Mouse (Mus musculus): ENCODE measurements around the gene Topors.
A peak's percentile ranks its signal among the peaks of the same experiment; 100 is the strongest.
"Not testable (repeated sequence)": the region's sequence is repeated elsewhere in the genome, so short reads cannot be mapped to it uniquely, and the experiment has no call there.

The Topors gene

DNA sequence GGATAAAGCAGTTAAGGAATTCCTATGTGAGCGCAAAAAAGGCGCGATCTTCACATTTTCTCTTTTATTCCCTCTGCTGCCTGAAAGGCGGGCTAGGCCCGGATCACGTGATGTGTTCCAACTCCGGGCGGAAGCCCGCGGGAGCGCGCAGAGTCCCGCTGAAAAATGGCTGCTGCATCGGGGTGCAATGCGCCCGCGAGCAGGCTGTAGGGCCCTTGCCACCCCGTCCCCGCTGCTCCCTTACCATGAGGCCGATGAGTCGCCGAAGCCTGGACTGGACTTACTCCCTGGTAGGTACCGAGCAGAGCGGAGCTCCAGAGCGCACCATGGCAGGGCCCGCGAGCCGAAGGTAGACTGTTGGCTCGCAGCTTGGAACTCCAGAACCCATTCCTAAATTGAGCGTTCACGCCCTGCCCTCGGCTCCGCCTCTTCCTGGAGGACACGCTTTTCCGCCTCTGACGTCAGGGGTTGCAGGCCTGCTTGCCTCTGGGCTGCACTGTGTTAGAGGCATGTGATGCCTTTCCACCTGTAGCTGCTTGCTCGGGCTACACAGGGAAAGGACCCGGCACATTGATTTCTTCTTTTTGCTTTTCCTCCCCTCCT is at the start of gene Topors, which contains the start of gene Smim27:
Topors (minus strand) TSS at position 421 of the 603 bp plus-strand sequence.
Smim27 (plus strand) TSS at position 150 of the 603 bp plus-strand sequence.
- DNase-seq (ENCODE audit: low spot score in 2 of 2) = peak; percentile 91

DNA sequence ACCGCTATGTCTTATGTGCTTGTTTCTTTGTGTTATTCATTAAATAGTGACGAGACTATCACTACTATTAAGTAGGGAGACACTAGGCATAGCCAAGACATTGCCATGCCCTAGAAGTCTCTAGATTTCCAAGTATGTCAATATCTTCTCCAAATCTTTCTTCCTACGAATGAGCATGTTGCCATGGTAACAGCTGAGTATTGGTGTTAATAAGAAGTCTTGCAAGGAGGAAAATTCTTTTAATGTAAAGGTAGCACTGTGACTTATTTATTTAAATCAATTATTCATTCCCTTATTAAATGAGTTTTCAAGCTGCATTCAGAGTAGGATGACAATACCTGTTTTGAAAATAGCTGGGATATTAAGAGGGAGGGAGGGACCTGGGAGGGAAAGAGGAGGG is 47.8 kb upstream of the Topors start:
- no peak for DNase-seq (ENCODE audit: low spot score in 2 of 2)

DNA sequence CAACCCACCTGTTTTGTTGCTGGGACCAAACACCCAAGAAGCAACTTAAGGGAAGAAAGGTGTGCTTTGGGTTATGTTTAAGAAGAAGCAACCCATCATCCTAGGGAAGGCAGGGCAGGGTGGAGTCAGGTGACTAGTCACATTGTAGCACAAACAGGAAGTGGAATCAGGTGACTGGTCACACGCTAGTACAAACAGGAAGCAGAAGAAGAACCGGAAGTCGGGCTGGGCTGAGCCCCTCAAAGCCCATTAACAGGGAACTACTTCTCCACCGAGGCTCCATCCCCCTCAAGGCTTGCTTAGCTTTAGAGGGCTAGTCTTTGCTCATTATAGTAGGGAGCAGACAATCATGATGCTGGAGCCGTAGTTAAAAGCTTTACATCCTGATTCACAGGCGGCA is 43.4 kb upstream of the Topors start:
- peak in 1 of 2 experiments; percentile 17 for DNase-seq (ENCODE audit: low spot score in 2 of 2)

DNA sequence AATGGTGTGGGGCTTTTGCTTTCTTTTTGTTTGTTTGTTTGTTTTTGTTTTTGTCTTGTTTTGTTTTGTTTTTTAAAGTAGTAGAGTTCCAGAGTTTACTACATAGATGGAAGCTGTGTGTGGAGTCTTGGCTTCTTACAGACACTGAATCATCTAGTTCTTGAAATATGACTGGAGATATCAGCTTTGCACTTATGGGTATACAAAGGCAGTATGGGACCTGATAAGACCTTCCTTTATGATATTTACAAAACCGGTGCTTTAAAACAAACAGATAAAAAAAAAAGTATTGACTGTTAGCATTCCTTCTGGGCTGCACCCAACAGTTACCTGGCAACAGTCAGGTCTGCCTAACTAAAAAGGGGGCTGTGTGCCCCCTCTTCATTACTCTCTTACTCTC is 42.6 kb upstream of the Topors start:
- no peak for DNase-seq (ENCODE audit: low spot score in 2 of 2)

DNA sequence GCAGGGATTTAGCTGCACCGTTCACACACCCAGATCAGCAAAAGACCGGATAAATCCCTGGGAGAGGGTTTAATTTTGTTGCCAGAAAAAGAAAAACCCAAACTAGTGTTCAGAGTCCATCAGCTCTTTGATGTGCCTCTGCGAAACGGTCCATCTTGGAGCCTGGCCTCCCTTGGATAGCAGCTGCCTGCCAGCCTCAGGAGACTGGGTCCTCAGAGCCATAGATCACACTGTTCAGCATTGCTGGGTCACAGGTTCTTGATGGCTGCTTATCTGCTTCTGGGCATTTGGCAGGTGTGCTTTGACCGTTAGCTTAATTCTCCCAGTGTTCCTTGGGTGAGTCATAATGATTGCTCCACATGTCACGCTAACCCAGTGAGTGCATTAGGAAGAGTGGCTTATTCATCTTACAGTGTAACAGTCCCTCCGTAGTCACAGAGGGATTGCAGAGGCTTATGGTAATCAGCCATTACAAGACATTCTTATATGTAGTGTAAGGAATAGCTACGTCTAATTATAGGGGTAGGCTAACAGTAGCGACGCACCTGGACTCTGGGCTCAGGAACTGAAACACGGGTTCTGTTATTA is 41.2 kb upstream of the Topors start:
- DNase-seq (ENCODE audit: low spot score in 2 of 2) = no peak

DNA sequence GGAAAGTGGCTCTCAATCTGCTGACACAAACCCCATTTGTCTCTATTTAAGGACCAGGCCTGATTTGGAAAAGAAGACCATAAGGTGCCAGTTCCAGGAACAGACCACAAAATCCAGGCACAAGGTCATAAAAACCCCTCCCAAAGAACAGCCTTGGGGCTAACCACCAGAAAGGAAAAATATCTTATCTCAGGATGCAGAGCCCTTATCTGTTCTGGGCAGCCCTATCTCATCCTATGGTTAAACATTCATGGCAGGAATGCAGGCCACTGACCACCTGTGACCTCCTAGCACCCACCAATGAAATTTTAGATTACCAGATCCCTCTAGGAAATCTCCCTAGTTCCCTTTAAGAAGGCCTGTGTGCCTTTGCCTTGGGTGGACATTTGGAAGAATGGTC is 40.0 kb upstream of the Topors start:
- DNase-seq (ENCODE audit: low spot score in 2 of 2) = no peak

DNA sequence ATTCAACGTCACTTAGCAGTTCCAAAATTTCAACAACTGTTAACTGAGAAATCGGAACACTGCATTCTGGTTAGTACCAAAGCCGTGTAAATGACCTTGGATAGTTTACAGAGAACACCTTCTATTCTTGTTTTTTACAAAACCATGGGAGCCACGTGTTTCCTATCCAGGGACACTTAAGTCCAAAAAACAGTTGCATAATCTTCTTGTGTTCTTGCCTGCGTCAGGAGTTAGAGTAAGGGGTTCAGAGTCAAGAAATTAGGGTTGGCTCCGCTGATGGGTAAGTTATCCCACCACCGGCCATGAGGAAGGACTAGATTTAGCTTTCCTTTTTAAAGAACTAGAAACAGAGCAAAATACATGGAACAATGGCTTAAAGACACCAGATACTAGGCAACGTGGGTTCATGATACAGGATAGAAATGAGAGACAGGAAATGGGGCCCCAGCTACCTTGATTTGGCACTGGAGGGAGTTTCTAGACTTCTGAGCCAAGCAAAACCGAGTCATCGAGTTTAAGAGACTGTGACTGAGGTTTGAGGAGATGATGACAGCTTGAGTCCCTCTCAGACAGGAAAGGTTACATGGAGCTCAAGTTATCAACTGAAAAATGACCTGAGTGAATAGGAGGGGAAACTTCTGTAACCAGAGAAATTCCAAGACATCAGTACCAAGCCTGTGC is 32.9 kb upstream of the Topors start:
- no peak for DNase-seq (ENCODE audit: low spot score in 2 of 2)

DNA sequence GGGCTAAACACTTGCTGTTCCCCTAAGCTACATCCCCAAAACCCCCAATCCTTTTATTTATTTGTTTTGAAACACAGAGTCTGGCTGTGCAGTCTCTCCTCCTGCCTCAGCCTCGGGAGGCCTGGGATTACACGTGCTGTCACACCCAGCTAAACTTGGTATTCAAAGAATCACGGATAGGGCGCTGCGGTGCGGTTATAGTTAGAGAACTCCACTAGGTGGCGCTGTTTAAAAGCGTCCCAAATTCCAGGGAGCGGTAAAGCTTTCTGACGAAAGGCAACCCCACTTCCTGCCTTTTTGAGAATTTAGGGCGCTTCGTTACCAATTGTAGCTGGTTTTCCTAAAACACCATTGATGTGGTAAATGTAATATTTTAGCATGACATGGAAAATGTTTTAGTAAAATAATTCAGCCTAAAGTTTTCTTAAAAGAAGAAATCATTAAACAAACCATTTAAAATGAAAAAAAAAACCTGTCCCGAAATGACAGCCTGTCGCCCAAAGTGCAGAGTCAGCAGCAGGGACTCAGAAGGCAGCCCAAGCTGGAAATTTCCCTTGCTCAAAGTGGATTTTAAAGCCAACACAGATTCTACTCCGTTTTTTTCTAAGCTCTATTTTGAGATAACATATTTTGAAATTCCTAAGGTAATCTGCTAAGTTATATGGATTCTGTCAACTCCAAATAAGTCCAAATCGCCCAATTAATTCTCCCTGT is 31.6 kb upstream of the Topors start:
- DNase-seq (ENCODE audit: low spot score in 2 of 2) = peak; percentile 33 to 63

DNA sequence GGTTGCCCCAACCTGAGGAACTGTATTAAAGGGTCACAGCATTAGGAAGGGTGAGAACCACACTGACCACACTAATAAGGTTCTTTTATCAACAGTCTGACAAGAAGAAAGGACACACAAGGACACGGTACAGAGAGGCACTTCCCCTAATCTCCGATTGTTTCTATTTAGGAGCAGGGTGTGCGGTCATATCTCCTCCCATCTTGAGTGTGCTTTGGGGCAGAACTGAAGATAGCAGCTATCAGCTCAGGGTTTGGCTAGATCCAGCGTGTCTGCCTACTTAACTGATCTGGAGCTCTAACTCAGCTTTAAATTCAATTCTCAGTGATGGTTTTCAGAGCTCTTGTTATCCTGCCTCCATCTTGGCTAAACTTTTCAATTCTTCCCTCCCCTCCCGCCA is 29.5 kb upstream of the Topors start:
- DNase-seq (ENCODE audit: low spot score in 2 of 2) = no peak

DNA sequence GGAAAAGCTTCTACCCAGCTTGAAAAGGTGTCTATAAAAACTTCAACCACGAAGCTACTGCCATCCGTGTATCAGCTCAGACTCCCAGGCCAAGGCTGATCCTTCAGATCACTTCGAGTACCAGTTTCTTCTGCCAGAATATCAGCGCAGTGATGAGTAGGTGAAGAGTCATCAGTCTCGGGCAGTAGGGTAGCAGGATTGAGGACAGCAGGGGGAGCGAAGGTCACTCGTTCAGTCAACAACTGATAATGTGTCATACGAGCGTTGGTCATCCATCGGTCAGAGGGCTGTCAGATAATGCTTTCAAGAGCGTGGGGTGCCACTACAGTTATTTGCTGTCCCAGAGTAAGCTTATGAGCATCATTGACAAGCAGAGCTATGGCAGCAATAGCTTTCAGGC is 21.9 kb upstream of the Topors start:
- DNase-seq (ENCODE audit: low spot score in 2 of 2) = not testable (repeated sequence)

DNA sequence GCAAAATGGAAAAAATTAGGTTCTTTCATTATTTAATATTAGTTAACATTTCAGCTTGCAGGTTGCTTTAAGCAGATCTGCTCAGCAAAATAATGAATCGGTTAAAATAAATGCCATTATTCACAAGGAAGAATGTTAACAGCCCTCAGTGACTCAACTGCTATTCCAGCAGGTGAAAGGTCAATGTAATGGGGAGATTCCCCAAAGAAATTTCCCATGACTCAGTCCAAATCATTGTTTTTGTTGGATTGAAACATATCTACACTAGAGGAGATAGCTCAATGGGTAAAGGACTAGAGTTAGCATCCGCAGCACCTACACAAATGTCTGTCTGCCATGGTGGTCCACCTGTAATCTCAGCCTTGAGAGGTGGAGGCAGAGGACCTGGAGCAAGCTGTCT is 19.4 kb upstream of the Topors start:
- no peak for DNase-seq (ENCODE audit: low spot score in 2 of 2)

DNA sequence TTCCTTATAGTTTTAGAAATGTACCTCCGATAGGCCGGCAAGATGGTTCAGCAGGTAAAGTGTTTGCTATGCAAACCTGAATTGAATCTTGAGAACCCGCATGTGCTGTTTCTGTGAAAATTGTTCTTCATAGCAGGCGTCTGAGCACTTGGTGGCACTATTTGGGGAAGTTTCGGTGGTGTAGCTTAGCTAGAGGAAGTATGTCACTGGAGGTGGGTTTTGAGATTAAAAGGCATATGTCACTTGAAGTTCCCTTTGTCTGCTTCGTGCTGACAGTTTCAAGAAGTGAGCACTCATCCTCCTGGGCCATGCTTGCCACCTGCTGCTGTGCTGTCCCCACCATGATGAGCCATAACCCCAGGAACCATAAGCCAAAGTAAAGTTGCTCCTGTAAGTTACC is 17.8 kb upstream of the Topors start:
- no peak for DNase-seq (ENCODE audit: low spot score in 2 of 2)

DNA sequence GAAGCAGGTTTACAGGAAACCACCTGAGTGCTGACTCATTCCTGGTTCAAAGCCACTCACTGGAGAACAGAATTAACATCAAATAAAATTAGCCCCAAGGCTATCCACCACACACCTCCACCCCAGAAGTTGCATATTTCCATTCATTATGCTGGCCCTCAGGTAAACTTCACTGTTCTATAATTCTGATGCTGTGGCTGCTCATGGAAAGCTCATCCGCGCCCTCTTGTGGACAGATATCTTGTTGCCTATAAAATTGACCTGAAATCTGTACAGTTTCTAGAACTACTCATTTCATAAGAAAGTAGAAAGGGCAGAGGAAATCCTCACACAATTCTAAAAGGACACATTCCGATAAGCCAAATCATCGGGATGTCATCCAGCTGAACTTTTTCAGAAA is 15.9 kb upstream of the Topors start:
- peak; percentile 47 to 80 for DNase-seq (ENCODE audit: low spot score in 2 of 2)

DNA sequence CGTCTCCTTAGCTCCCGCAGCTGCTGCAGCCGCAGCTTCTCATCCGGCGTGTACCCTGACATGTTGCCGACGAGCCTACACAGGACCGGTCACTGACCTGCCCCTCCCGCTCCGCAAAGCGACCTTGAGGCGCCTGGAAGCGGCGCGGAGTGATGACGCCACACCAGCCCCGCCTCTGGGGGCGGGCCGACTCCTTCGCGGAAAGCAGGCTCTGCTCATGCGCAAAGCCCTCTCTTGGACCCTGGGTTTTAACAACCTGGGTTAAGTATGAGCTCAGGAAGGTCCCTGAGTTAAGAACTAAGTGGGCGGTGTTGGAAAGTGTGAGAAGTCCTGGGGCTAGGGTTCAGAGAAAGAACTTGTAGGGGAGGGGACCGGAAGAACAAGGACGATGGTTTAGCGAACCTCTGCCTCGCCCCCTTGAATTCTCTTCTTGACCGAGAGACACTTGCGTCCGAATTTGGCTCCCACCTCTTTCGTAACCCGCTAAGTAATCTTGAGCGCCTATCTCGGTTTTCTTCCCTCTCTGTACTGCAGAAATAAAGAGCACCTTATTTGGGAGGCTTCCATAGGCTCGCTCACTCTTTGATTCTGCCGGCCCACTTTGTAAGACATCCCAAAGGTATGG is 9.7 kb upstream of the Topors start, which contains the start of gene Ndufb6:
Ndufb6 (minus strand) TSS at position 146 of the 625 bp plus-strand sequence.
- peak; percentile 95 to 97 for DNase-seq (ENCODE audit: low spot score in 2 of 2)

DNA sequence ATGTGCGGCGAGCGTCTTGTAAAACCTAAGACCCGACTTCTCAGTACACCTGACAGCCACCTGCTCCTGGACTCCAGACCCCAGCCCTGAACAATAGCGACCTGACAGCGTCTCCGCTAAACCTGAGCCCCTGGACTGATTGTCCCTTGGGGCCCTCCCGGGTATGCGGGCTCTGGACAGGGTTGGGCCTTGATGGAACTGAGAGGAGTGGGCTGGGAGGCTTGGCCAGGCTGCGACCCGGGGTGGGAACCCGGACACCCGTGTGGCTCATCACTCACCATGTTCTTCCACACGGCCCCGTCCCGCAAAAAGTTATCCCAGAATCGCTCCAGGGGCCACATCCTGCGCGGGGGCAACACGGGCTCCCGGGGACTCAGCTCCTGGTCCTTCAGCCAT is 9.2 kb upstream of the Topors start:
- no peak for DNase-seq (ENCODE audit: low spot score in 2 of 2)

DNA sequence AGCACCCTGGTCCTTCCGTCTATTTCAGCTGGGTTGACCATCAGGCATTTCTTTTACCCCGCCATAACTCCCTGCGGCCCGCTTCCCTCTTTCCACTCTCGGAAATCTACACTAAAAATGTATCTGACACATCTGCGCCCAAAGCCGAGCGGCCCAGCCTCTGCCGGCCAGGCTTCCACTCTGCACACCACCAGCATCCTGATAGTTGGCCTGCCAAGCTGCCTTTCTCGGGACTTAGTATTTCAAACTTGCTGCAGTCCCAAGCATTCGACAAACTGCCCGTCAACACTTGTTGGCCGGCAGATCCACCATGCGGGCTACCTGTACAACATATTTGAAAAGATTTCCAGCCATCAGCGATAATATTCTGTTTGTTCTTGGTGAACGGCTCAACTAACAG is 815 bp downstream of the Topors start:
- peak in 1 of 2 experiments; percentile 52 for DNase-seq (ENCODE audit: low spot score in 2 of 2)

DNA sequence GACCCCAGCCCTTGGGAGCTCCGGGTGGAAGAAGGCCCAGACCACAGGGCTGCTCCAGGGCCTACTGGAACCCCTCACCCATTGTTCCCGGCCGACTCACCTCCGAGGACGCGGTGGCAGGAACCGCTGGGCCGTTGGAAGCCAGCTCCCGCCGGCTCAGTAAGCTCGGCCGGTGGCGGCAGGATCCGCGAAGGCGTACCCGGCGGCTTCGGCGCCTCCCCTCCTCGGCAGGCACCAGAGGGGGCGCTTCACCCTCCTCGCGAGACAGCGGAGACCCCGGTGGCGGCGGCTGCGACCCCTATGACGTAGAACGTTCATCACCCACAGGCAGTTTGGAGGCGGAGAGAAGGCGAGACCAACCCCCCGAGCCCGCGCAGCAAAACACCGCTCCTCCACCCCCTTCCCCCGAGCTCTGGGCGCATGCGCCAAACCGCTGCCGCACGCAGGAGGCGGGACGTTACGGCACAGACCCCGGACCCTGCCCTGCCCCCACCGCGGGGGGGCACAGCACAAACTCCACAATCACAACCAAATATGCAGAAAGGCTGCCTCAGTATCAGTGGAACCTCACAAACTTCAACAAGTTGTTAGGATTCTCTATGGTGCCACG is 1.3 kb downstream of the Topors start:
- peak; percentile 88 to 91 for DNase-seq (ENCODE audit: low spot score in 2 of 2)

DNA sequence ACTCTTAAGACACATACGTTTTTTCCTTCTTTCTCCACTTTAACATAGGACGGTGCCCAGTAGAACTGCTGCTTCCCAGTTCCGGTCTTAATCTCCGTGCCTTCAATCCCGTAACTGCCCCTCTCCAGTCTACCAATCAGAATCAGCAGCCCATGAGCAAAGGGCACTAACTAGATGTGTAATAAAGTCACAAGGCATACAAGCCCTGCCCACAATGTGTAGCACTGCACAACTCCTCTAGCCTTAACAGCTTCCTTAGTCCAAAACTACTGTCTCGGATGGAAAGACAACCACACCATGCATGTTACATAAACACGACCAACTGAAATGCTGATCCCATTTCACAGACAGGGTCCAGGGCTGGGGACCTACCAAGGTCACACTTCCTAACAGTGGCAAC is 2.0 kb downstream of the Topors start:
- no peak for DNase-seq (ENCODE audit: low spot score in 2 of 2)

DNA sequence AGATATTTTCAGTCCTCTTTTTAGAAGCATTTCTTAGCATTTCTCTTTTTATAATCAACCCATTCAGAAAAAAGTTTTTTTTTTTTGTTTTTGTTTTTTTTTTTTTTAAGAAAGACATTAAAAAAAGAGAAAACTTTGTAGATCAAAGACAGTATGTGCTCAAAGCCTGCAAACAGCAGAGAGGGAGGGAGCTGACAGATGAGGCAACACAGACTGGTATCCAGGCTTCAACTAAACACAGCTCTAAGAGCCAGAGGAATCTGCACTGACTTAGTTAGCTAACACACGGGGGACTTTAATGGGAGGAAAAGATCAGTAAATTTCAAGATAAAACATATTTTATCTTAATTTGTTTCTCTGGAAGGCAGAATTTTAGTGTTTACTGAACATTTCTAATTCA is 5.3 kb downstream of the Topors start:
- DNase-seq (ENCODE audit: low spot score in 2 of 2) = no peak

DNA sequence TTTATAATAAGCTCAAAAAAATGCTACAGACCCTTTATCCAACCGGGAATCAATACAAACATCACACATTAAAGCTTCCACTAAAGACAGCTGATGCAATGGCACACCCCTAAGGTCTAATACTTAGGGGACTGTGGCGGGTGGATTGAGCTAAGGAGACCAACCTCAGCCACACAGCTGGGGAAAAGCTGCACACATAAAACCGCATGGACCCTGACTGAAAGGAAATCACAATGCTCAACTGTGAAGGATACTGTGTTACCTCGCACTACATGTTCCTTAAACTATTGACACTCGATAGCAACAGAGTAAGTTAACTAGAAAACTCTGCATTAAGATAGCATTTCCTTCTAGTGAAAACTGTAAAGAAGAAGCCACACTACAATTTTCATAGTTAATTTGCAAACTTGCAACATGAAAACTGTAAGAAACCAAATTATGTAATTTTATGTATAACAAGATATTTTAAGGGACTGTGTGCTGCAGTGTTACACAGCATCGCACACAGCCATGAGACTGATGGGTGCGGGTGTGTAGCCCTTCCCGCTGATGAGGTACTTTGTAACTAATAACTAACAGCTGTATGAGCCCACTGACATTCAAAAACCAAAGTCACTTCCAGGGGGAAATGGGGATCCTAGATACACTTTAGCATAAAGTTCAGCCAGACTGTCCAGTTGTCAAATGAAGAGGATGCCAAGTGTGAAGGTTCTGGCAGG is 15.1 kb downstream of the Topors start:
- DNase-seq (ENCODE audit: low spot score in 2 of 2) = no peak

DNA sequence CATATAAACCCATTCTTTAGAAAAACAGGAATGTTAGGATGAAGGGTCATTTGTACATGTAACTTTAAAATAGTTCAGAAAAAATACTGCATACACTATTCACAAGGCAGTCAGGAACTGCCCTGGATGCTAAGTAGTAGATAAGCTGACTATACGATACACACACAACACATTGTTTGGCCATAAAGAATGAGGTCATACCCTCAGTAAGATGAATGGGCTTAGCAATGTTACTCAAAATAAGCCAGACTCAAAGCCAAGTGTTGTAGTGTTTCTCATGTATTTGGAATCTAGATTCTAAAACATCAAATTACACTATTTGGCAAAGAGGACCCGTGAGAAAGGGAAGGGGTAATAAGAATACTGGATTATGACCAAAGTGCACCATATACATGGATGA is 15.9 kb downstream of the Topors start:
- no peak for DNase-seq (ENCODE audit: low spot score in 2 of 2)
